Mouse (Mus musculus) ovary, postnatal 10 days (tissue): Measurements from ENCODE around the gene Sergef.

Source experiments
- DNase-seq: peaks from one replicate; pipeline ENCODE4 v3.0.0; 2022; ENCODE audit warnings: low spot score

The Sergef gene

DNA sequence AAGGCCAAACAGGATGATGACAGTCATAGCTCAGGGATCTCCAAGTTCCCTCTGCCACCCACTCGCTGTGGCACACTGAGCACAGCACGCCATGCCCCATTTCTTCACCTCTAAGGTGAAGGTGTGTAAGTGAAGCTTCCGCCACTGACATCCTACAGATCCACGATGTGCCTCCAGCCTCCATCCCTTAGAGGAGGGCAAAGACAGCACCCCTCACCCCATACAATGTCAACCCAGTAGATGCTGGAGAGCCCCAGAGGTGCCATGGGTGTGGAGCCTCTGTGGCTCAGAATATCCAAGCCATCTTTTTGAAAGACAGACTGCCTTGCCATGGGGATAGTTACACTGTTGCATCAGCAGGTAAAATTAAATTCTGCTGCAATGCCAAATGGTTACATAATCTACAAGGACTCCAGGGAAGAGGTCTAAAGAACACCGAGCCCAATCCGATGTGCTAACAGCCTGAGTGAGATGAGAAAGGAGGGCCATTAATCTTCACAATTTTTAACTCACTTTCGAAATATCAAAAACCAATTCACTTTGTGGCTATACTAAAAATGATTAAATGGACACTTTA lies 23.1 kb downstream of the Sergef start:
- DNase-seq: no peak

DNA sequence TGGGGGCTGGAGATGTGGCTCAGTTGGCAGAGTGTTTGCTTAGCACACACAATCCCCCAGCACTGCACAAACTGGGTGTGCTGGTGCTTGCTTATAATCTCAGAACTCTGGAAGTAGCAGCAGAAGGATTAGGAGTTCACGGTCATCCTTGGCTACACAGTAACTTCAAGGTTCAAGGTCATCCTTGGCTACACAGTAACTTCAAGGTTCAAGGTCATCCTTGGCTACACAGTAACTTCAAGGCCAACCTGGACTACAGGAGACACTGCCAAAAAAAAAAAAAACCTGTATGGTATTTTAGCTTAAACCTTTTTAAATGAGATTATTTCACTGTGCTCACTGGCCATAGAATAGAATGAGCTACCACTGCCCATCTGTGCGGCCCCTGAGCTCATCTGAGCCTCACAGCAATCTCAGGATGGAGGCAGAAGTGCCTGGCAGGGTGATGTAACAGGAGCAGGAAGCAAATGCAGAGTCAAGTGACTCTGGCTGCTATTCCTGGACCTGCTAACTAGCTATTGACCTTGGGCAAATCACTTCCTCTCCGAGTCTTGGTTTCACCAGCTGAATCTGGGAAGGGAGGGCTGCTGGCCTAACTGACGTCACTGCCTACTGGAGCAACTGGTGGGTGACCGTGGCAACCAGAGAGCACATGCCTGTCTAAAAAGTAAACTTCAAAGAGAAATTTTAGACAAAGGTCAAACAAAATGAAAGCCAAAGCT lies 24.2 kb downstream of the Sergef start:
- DNase-seq: no peak

DNA sequence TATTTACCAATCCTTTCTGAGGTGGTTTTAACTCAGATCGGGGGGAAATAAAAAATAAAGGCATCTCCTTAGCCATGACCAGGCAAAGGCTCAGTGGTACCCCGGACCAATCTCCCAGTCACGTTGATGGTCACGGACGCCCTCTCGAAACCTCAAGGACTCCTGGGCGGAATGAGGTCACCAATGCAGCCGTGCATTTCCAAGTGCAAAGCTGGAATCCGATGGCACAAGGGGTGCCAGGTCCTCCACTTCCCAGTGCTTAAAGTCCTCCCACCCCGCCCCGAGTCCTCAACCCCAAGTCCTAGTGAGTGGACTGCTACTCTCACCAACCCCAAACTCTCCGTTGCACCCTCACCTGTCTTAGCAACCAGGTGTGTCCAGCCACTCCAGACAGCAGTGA lies 25.3 kb downstream of the Sergef start:
- no peak for DNase-seq

DNA sequence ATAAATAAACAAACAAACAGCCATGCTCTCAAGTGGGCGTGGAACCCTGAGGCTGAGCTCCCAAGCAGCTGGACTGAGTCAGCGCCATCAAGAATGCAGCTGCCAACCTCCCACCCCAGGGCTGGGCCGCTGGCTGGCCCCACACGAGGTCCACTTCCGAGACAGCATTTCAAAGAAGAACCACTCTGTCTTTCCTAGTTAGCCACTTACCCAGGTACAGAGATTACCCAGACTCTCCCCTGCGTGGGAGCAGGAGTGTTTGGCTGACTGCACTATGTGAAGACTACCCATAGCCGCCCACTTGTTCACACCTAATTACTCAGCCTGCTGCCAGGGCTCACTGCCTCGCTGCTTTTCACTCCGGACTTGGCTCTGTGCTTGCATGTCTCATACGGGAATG lies 26.5 kb downstream of the Sergef start:
- DNase-seq: no peak

DNA sequence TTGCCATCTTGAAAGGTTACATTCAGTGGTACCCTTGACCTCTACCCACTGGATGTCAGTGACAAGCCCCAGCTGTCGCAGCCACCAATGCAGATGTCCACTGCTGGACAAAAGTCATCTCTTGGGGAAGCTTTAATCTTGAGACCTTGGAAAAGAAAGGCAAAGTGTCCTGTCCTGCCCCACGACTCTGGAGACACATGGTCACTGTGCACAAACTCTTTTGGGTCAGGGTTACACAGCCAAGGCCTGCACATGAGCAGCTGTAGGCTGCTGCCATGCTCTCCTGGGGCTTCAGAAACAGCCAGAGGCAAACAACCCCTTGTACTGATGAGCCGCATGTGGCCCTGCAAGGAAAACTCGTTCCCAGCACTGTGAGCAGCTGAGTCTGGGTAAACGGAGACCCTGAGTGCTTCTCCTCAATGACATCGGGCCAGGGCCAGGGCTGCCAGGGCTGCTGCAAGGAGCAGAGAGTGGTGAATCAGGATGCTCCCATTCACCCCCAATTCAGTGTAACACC lies 27.1 kb downstream of the Sergef start:
- DNase-seq: no peak

DNA sequence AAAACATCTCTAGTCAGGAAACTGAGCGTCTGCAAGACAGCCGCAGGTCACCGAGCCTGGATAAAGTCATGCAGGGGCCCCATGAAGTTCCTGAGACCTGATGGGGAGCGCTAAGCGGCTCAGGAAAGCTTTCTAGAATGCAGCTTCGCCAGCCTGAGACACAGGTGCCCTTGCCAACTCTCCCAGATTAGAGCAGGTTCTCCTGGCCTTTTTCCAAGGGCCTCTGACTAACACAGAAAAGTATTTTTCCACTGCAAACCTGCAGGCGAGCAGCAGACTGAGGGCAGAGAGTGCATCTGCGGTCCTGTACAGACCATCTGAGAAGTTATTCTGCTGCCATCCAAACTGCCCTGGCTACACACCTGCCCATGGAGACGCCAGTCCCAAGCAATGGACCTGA lies 27.6 kb downstream of the Sergef start:
- no peak for DNase-seq

DNA sequence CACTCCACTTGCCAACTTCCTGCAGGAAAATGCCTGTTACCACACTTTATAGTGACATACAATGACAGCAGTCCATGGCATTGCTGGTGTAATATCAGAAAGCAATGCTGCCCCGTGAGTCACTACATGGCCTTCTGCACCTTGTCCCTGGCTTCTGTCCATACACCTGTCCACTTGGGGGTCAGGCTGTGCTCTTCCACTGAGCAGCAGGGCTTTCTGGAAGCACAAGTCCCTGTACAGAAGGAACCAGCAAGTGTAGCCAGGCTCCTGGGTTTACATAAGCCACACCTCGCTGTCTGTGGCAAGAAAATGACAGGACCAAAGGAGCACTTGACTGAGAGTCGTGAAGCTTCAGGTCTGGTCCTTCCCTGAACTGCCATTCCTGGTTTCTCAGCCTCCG lies 30.3 kb downstream of the Sergef start:
- DNase-seq: no peak

DNA sequence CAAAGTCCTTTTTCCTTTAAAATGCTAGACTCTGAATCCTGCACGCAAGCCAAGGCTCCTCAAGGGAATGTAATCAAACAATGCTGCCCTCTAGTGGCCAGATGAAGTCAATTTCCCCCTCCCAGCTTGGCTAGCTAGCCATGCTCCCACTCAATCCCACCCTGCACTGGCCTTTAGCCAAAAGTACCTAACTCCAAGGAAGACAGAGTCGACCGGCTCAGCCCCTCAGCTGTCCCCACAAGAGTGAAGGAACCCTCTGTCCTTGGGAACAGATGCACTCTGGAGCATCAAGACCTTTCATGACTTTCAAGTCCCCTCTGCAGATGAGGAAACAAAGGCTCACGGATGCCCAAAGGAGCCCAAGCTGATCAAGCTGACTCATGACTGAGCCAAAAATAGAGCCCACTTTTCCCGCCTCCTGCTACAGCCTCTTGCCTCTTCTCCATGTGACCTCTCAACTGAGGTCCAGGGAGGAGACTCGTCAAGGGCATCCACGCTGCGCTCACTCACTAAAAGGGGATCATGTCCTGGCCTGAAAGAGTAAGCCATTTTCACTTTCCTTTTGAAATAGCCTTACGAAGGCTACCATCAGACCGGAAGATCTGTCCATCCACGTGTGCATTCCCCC lies 32.1 kb downstream of the Sergef start:
- DNase-seq: no peak

DNA sequence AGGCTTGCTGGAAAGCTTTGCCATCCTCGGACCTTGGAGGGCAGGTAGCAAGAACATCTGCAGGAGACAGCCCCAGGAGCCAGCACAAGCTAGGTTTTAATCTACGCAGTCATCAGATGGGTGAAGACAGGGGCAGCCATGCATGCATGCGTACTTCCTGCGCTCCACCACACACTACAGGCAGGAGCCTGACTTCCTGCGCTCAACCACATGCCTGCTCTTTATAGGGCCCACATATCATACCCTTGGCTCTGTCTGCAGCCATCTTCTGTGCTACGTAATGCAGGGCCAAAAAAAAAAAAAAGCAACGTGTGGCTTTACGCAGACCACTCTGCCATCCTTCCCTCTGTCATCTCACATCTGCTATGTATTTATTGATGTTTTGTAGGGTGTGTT lies 32.6 kb downstream of the Sergef start:
- no peak for DNase-seq

DNA sequence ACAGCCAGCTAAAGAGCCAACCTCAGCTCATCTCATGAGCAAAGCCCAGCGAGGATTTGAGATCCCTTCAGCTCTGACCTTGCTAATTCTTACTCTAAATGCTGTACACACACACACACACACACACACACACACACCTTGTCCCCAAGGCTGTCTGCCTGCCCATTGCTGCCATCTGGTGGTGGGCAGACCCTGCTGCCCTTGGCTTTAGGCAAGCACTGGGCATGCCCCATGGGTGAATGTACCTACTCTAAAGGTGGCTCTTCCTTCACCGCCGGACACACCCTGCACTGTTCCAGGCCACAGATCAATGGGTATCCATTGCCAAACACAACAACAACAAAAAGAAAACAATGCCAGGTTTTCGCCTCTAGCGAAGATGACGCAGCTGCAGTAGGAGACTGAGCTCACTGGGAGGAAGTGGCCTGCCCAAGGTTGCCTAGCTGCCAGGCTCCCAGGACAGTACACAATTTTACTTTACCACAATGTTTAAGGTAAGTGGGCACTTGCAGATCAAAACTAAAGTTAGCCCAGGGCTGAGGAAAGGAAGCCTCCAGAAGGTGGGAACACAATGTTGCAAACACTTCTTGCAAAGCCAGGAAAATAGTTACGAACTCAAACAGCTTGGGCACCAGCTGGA lies 33.1 kb downstream of the Sergef start:
- peak; percentile 20 for DNase-seq

DNA sequence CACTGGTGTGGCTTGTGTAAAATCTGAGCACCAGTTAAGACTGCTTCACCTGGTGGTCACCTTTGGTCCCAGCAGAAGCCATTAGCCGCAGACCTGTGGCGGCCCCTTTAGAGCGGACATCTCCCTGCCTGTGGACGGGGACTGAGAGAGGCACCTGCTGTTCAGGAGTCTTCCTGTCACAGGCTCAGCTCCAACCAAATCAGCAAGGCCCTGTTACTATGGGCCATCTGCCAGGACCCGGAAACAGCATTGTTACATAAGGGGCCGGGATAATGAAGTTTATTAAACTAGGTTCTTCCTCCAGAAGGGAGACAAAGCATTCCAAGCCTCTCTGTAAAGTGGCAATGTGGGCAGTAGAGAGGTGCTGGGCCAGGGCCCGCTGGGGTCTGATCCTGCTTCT lies 36.6 kb downstream of the Sergef start:
- no peak for DNase-seq

DNA sequence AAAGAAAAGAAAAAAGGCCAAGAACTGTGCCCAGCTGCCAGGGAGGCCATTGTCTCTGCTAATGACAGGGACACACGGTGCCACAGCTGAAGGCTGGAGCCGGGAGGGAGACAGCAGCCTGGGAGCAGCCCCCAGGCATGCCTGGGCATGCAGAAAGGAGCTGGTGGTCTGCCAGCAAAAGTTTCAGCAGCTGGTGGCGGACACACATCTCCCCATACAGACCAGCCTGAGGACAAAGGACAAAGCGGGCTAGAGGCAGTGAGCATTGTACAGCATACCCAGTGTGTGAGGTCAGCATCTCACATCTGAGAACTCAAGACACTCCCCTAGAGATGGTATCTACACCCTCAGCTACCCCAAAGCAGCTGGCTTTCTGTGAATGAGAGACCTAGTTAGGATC lies 37.5 kb downstream of the Sergef start:
- no peak for DNase-seq

DNA sequence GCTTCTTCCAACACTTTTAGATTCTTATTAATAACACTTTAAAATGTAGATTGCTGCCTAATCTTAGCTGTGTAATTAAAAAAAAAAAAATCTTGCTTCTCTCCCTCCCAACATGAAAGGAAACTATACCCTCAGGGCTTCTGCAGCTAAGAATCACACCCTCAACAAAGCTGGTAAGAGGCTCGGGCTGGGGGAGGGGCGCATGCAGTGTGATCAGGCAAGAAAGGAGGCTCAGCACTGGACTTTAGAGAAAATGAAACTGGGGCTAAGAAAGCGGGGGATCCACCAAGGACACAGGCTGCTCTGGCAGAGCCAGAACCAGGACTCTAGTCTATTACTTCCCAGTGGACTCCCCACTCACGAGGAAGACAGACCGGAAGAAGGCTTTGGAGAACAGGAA lies 38.5 kb downstream of the Sergef start:
- no peak for DNase-seq

DNA sequence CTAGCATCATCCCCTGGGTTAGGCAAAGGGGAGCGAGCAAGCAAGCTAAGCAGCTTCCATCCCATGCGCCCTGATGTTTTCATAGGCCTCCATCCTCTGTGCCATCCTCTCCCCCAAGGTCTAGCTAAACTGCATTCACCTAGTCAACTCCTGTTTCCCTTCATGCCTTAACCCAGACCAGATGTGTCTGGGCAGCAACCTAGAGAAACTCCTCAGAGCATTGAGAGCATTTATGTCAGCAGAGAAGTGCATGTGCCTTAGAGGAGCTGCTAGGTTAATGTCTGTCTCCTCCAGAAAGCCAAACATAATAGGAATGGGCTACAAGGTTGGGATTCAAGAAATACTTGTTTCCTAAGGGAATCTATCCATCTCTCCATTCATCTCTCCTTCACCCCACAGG lies 42.6 kb downstream of the Sergef start:
- no peak for DNase-seq

DNA sequence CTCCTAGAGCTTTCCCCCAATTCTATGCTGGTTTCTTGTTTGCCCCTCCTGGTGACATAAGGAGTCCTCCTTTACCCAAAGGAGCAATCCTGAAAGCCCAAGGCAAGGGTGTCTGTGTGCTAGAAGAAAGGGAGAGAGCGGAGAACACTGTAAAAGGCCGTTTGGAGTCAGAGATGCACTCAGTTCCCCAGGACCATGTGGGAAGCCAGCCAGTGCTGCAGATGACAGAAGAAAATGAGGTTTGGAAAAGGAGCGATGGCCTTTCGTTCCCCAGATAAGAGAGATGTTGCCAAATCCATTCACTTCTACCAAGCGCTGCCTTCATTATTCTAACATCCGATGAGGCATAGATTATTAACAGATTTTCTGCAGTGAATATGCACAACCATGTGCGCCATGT lies 48.1 kb downstream of the Sergef start:
- DNase-seq: no peak

DNA sequence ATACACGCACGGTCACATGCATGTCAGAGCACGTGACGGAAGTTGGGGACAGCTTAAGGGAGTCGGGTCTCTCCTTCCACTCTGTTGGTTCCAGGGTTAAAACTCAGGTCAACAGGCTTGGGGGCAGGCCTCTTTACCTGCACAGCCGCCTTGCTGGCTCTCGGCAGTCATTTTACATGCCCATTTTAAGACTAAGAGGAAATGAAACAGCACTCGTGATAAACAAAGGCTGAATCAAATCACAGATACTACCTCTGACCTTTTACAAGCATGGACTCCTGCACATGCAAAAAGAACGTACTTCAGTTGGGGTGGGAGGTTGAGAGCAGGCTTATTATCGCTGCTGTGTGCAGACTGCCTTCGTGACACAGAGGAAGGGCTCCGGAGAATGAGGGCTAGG lies 50.4 kb downstream of the Sergef start:
- no peak for DNase-seq

DNA sequence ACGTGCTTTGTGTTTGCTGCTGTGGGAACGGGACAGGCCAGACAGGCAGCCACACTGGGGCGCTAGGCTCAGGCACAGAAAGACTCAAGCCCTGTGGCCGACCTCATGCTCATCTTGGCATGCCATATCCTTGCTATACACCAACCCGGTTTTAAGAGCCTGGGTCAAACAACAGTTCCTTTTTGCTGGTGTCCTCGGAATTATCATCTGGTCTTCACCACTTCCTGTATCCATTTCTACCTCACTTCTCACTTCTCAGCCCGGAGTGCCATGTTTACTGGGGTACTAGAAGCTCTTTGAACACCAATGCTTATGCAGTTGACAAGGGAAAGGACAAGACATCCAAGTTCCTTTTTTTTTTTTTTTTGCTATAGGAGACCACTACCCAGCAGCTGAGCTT lies 51.6 kb downstream of the Sergef start:
- no peak for DNase-seq

DNA sequence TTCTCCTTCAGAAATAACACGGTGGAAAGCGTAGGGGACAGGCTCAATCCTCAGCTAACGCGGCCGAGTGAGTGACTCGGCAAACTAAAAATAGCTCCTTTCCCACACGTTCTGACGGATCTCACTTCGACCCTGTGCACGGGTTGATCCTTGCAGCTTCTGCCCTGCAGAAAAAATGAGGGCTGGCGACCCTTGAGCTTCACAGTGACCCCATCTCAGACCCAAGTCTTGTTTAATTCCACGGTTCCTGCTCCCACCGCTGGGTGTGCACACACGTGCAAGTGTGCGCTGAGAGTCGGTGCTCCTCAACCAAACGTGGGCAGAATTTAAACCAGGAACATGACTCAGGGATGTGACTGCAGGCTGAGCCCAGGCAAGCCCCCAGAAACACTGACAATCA lies 52.1 kb downstream of the Sergef start:
- DNase-seq: no peak

DNA sequence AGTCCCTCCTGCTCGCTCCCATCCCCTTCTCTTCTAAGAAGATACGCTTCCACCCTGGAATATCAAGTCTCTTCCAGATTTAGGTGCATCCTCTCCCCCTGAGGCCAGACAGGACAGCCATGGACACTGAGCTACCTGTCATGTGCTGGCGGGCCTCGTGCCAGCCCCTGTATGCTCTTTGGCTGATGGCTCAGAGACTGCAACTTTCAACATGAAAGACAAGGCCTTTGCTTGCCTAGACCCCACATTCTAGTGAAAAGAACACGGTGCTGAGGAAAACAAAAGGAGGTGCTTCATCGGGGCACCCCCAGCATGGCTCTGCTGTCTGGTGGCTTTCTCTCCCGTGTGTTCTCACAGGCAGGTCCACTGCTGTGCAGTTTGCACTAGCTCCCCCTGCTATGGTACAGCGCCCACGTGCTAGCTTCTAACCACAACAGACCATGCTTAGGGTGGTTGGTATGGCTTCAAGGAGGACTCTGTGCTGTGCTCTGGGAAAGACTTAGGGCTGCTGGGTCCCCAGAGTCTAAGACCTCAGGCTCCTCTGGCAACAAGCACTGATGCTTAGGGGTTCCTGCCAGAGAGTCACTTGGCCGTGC lies 52.9 kb downstream of the Sergef start:
- DNase-seq: no peak

DNA sequence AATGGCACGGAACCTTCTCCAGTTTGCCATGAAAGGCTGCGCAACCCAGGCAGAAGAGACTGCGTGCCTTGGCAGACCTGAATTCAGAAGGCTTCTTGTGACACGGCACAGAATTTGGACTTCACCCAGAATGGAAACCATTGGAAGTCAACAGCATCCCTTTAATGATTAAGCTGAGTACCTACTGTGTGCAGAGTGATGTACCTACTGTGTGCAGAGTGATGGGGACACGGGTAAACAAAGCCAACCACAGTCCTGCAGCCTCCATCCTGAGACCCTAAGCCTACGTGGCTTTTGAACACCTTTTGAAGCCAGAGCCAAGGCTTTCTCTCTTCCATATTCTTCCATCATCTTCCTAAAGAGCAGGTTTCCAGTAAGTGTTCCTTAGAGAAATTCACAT lies 56.9 kb downstream of the Sergef start:
- DNase-seq: no peak

DNA sequence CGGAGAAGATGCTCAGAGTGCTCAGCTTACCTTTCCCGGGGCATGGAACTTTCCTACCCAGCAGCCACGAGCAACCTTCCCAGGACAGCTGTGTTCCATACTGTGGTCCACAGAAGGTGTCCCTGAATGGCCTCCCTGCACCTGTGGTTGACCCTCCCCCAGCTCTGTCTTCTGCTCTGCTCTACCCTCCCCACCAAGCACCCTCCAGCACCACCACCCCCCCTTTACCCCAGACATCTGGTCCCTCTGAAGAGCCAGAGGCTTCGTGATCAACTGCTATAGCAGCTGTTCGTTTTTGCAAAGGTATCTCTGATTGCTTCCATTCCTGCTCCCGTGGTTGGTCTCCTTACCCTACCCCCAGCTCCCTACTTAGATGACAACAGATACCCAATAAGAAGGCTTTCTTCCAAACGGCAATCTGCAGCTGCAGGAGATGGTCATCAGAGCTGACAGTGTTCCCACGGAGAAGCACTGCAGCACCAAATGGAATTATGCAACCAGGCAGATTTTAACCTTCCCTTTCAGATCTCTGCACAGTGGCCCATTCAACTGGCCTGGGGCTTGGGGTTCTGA lies 58.2 kb downstream of the Sergef start:
- no peak for DNase-seq

DNA sequence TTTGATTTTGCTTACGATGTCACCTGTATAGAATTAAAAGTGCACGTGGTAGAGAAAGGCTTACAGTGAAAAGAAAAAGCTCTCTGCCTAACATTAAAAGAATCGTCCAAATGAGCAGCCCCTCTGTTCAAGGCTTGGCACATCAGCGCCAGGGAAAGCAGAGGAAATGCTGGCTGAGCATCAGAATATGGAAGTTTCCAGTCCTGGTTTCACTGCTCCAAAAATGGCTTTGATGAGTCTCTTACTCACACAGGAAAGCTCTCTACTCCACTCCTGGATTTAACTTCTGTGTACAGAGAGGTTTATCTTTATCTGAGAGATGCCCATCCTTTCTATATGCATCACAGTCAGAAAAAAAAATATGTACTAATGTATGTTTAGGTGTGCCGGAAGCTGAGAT lies 61.5 kb downstream of the Sergef start:
- no peak for DNase-seq
